Mouse (Mus musculus) liver, adult 2 months (tissue): ENCODE results near the gene Lin52.

Experiments
- CTCF ChIP-seq: fragments of 200-500 bp; IDR thresholded peaks from 2 replicates; pipeline ENCODE4 v1.5.1; 2011; ENCODE audit warnings: low read depth, low read length, control low read depth
- POLR2A ChIP-seq: fragments of 200-500 bp; IDR thresholded peaks from 2 replicates; pipeline ENCODE4 v1.6.1; 2011; ENCODE audit warnings: low read length, control low read depth; ENCODE audit not compliant: insufficient read depth; ENCODE audit errors: extremely low read depth

DNA sequence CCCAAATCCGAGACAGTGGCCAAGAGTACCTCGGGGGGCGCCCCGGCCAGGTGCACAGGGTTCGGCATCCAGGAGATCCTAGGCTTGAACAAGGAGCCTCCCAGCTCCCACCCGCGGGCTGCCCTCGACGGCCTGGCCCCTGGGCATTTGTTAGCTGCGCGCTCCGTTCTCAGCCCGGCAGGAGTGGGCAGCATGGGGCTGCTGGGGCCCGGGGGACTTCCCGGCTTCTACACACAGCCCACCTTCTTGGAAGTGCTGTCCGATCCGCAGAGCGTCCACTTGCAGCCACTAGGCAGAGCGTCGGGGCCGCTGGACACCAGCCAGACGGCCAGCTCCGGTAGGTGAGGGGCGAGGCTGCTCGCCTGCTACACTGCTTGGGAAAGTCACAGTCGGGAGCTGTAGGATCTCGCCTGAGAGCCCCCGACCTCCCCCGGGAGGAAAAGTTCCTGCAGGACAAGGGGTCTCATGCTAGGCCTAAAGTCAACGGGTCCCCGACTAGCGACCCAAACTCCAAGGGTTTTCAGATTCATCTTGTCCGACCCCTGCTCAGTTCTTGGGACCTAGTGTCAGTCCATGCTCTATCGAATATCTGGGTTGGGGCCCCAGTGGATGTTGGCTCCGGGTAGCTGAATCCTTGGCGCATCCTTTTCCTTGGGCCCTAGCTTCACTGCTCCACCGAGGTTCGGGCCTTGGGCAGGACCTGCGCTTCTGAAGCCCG is 118.9 kb downstream of the Lin52 start:
- TF ChIP-seq CTCF (no peak), POLR2A (no peak)
